Mouse (Mus musculus): ENCODE data around the gene Pdp2.

DNA sequence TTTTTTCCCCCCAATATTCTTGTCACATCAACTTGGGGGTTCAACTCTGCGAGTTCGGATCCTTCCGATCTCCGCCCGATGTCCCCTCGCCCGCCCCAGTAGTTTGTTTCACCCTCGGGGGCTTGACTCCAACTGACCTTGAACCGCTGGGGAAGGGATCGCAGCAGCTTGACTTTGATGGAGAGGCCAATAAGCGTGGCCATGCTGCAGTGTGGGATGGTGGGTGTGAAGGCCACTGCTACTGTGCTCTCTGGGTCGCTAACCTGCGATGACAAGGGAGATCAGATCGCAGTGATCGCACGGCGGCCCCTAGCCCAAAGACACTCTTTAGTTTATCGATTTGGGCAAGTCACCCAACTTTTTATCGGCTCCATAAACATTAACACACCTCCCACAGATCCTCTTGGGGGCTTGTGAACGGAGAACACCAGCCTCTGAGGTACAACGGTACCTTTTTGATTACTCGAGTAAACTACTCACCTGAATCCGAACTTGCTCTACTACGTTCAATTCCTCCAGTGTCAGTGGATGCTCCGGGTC, 49.6 kb downstream of the Pdp2 start:
- TF ChIP-seq ZNF384 (IDR thresholded peaks at IDR 0.05; ENCODE audit: low read depth, low read length) (no peak), ZC3H11A (IDR thresholded peaks at IDR 0.05; ENCODE audit: borderline replicate concordance, low read depth, low read length) (no peak), CHD2 (IDR thresholded peaks at IDR 0.05; ENCODE audit: low read depth, low read length) (no peak)

Data from ES-E14 (cell line).